Mouse (Mus musculus) lung, embryonic 14.5 days (tissue): Measurements from ENCODE around the gene Gm3573. TPM values are rescaled to one million over a fixed set of nuclear protein-coding genes. Genes with fewer than 3 reads are reported as not detected.
"Not testable (repeated sequence)": the region's sequence is repeated elsewhere in the genome, so short reads cannot be mapped to it uniquely, and the experiment has no call there.

ENCODE experiments used
- ATAC-seq: fragments of 200-750 bp; cut with Nextera tagmentation; 2 replicates; pipeline ENCODE4 v1.8.0; 2017; ENCODE audit warnings: mild to moderate bottlenecking, moderate TSS enrichment, moderate library complexity; ENCODE audit not compliant: insufficient read depth
- DNase-seq: peaks from one replicate; pipeline ENCODE4 v3.0.0-alpha.2; 2015
- H3K27ac ChIP-seq: fragments of 300-500 bp; sonication (generic); 2 replicates; pipeline ENCODE4 v1.5.1; 2014; ENCODE audit warnings: low read depth, mild to moderate bottlenecking, moderate library complexity
- H3K27me3 ChIP-seq: fragments of 300-500 bp; sonication (generic); 2 replicates; pipeline ENCODE4 v1.6.1; 2014; ENCODE audit warnings: low read length, control low read depth; ENCODE audit not compliant: insufficient read depth
- H3K36me3 ChIP-seq: fragments of 300-500 bp; sonication (generic); 2 replicates; pipeline ENCODE4 v1.6.1; 2014; ENCODE audit warnings: control low read depth; ENCODE audit not compliant: insufficient read depth
- H3K4me1 ChIP-seq: fragments of 300-500 bp; sonication (generic); 2 replicates; pipeline ENCODE4 v1.6.1; 2014; ENCODE audit warnings: antibody characterized with exemption, control low read depth; ENCODE audit not compliant: insufficient read depth
- H3K4me2 ChIP-seq: fragments of 300-500 bp; sonication (generic); 2 replicates; pipeline ENCODE4 v1.6.1; 2014; ENCODE audit warnings: mild to moderate bottlenecking
- H3K4me3 ChIP-seq: fragments of 300-500 bp; sonication (generic); 2 replicates; pipeline ENCODE4 v1.5.1; 2014; ENCODE audit warnings: low read depth, low read length
- H3K9ac ChIP-seq: fragments of 300-500 bp; sonication (generic); 2 replicates; pipeline ENCODE4 v1.6.1; 2014
- H3K9me3 ChIP-seq: fragments of 300-500 bp; sonication (generic); 2 replicates; pipeline ENCODE4 v1.6.1; 2016; ENCODE audit warnings: low read depth, low read length, control low read depth
- WGBS: fragments of 180-500 bp; shearing (Covaris S2); extraction: QIAGEN DNeasy Blood & Tissue Kit; methylation state at CpG from one replicate; pipeline ENCODE4 v1.1.7; 2014; 5-methylcytosine and 5-hydroxymethylcytosine counted together
- polyA plus RNA-seq: library from polyadenylated mRNA; unstranded; fragments of >200 nt; fragmentation: Nextera tagmentation; extraction: Ambion mirVana; gene quantifications from 2 replicates; pipeline ENCODE4 v1.2.1, GENCODE M21; 2014

Gene Gm3573
- not detected in 2 replicates for polyA plus RNA-seq

DNA sequence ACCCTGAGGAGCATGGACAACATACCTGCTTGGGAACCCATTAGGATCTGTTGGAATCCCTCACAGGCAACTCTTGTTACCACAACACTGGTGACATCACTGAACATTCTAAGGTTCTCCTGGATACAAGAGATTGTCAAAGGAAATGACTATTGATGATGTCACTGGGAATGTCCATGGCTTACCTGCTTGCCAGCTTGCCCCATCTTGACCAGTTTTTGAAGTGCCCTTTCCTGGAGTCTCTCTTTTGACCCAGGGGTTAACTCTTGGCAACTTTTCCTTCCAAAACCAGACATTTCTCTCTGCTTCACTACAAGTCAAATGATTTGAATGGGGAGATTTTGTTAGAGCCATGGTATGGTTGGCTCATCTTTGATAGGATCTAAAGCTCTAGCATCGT is at the start of gene Gm3573:
Gm3573 (minus strand) TSS at position 101 of the 400 bp plus-strand sequence.
- not testable (repeated sequence) for H3K36me3 ChIP-seq, H3K9me3 ChIP-seq, H3K27me3 ChIP-seq, H3K4me1 ChIP-seq, DNase-seq, H3K27ac ChIP-seq, H3K4me2 ChIP-seq, H3K9ac ChIP-seq, H3K4me3 ChIP-seq, ATAC-seq
- no CpG with 5 or more reads among the region's 1 CpGs for WGBS

DNA sequence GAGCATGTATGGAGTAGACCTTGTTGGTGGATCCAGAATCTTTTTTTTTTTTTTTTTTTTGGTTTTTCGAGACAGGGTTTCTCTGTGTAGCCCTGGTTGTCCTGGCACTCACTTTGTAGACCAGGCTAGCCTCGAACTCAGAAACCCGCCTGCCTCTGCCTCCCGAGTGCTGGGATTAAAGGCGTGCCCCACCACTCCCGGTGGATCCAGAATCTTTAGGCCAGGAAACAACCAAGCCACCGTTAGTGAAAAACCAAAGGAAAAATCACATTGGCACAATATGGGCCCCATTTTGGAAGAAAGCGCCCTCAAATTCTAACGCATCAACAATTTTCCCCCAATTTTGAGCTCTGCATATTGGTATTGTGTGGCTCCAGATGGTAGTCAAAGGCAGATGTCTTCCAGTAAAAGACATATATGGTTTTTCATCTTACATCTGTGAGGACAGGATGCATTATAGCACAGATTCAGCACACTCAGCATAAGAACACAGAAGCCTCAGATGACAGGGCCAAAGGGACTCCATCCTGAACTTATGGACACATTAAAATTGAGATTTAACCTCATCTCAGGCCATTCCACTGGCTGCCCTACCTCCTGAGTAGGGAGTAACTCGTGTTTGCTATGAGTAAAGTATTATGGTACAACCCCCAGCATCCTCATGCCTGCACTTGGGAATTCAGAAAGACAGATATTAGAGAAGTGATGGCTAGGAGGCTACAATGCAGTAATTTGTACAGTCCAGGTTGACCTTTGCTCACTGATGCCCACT is 26.4 kb upstream of the Gm3573 start:
- H3K27me3 ChIP-seq, DNase-seq, H3K4me1 ChIP-seq, H3K4me3 ChIP-seq, H3K9me3 ChIP-seq, ATAC-seq, H3K36me3 ChIP-seq, H3K4me2 ChIP-seq, H3K9ac ChIP-seq, H3K27ac ChIP-seq: not testable (repeated sequence)
- 63% methylated on average over 8 of the region's 10 CpGs for WGBS

DNA sequence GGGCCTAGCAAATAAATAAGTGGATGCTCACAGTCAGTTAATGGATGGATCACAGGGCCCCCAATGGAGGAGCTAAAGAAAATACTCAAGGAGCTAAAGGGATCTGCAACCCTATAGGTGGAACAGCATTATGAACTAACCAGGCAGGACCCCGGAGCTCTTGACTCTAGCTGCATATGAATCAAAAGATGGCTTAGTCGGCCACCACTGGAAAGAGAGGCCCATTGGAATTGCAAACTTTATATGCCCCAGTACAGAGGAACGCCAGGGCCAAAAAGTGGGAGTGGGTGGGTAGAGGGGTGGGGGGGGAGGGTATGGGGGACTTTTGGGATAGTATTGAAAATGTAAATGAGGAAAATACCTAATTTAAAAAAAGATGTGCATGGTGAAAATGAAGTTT is 6.7 kb downstream of the Gm3573 start:
- 79% methylated on average over 3 of the region's 3 CpGs for WGBS
- not testable (repeated sequence) for H3K27ac ChIP-seq, H3K27me3 ChIP-seq, H3K36me3 ChIP-seq, ATAC-seq, H3K9ac ChIP-seq, H3K4me1 ChIP-seq, H3K9me3 ChIP-seq, H3K4me2 ChIP-seq, DNase-seq, H3K4me3 ChIP-seq

DNA sequence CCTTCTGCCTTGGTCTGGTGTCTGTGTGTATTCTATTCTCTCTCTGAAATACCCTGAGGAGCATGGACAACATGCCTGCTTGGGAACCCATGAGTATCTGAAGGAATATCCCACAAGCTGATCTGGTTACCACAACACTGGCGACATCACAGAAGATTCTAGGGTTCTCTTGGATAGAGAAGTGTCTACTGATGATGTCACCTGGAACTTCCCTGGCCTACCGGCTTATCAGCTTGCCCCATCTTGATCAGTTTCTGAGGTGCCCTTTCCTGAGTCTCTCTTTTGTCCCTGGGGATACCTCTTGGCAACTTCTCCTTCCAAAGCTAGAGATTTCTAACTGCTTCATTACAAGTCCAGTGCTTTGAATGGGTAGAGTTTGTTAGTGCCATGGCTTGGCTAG is 28.1 kb downstream of the Gm3573 start, which contains the start of gene Gm17027:
Gm17027 (minus strand) TSS at position 101 of the 400 bp plus-strand sequence.
- not testable (repeated sequence) for H3K36me3 ChIP-seq, H3K9me3 ChIP-seq, H3K9ac ChIP-seq, ATAC-seq, H3K4me2 ChIP-seq, H3K4me1 ChIP-seq, H3K27me3 ChIP-seq, DNase-seq, H3K27ac ChIP-seq, H3K4me3 ChIP-seq
- 75% methylated on average over 1 of the region's 2 CpGs for WGBS

Other genes starting within 250 kb of the Gm3573 start
- not detected in 2 replicates for gene 1700024B05Rik, start 246.8 kb downstream of the Gm3573 start, polyA plus RNA-seq
- not detected in 2 replicates for gene Gm6401, start 222.9 kb downstream of the Gm3573 start, polyA plus RNA-seq
- not detected in 2 replicates for gene Gm3543, start 207.5 kb downstream of the Gm3573 start, polyA plus RNA-seq
- gene Gm7951, start 73.4 kb downstream of the Gm3573 start, polyA plus RNA-seq = not detected in 2 replicates
- not detected in 2 replicates for gene Gm17027, start 28.2 kb downstream of the Gm3573 start, polyA plus RNA-seq
- gene Gm17026, start 69.3 kb upstream of the Gm3573 start, polyA plus RNA-seq = not detected in 2 replicates
- not detected in 2 replicates for gene Gm9611, start 106.6 kb upstream of the Gm3573 start, polyA plus RNA-seq
- not detected in 2 replicates for gene Gm7995, start 119.4 kb upstream of the Gm3573 start, polyA plus RNA-seq
- gene Gm8005, start 248.9 kb upstream of the Gm3573 start, polyA plus RNA-seq = not detected in 2 replicates